Mouse (Mus musculus) erythroblast, embryonic 14.5 days (primary cell): Measurements from ENCODE around the gene Ube4b.

Experiments
- GATA1 ChIP-seq: IDR thresholded peaks from 2 replicates; pipeline ENCODE4 v1.6.1; 2012; ENCODE audit warnings: low read length, inconsistent platforms, mixed read lengths
- TAL1 ChIP-seq: IDR thresholded peaks from 3 replicates; pipeline ENCODE4 v1.6.1; 2012; ENCODE audit warnings: low read length, inconsistent platforms, mixed read lengths

DNA sequence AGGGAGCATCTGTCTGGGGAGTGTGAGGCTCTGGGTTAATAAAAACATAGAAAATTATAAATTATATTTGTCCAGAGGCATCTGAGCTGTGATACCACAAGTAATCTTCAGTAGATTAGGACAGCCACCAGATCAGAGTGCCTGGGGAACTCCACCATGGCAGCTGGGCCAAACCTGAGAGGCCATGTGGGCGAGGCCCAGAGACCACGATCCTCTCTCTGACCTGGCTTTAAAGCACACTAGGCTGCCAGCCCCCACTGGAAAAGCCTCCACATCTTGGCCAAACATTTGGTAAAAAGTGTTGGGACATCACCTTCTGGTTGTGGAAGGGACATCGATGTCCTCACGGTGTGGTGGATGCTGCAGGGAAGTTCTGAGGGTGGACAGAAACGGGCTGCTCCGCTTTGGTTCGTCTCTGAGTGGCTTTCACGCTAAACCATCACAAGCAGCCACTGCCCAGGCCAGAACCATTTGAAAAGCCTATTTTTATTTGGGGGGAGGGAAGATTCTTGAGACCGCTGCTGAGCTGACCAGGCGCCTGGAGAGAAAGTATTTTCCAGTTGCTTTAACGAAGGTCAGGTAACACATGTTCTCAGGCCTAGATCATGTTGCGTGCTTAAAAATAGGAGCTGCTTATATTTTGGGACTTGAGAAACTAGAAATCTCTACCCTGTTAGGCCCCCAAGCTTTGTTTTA lies 112.8 kb downstream of the Ube4b start:
- TF ChIP-seq GATA1 (no peak), TAL1 (no peak)
